Mouse (Mus musculus) CH12.LX (cell line): ENCODE measurements around the gene Gm42742.

Experiments
- CTCF ChIP-seq, 2 experiments: IDR thresholded peaks in 1 of 2; conservative IDR thresholded peaks in 1 of 2; 2 replicates each; pipeline ENCODE4 v1.5.1; 2011 to 2012; ENCODE audit warnings: low read depth in 2 of 2, low read length in 2 of 2, improper control_type of control experiment in 1 of 2, inconsistent platforms in 1 of 2, mild to moderate bottlenecking in 1 of 2, moderate library complexity in 1 of 2
- EP300 ChIP-seq: IDR thresholded peaks from 2 replicates; pipeline ENCODE4 v1.6.1; 2011; ENCODE audit warnings: low read length, improper control_type of control experiment
- GABPA ChIP-seq: IDR thresholded peaks from 2 replicates; pipeline ENCODE4 v1.6.1; 2012; ENCODE audit warnings: low read depth, low read length, improper control_type of control experiment, inconsistent platforms; ENCODE audit not compliant: insufficient replicate concordance
- HCFC1 ChIP-seq: IDR thresholded peaks from 2 replicates; pipeline ENCODE4 v1.6.1; 2012; ENCODE audit warnings: low read depth, mild to moderate bottlenecking, inconsistent platforms, low read length, improper control_type of control experiment
- JUND ChIP-seq: conservative IDR thresholded peaks from 2 replicates; pipeline ENCODE4 v1.6.1; 2011; ENCODE audit warnings: low read depth, low read length, improper control_type of control experiment
- KAT2A ChIP-seq: IDR thresholded peaks from 2 replicates; pipeline ENCODE4 v1.6.1; 2012; ENCODE audit warnings: low read length, improper control_type of control experiment, inconsistent platforms; ENCODE audit not compliant: insufficient replicate concordance
- MEF2A ChIP-seq: IDR thresholded peaks from 2 replicates; pipeline ENCODE4 v1.6.1; 2014; ENCODE audit warnings: low read depth, mild to moderate bottlenecking, inconsistent platforms, low read length, improper control_type of control experiment, borderline replicate concordance
- MYC ChIP-seq: IDR thresholded peaks from 2 replicates; pipeline ENCODE4 v1.6.1; 2011; ENCODE audit warnings: low read depth, mild to moderate bottlenecking, improper control_type of control experiment, low read length
- NELFE ChIP-seq: IDR thresholded peaks from 2 replicates; pipeline ENCODE4 v1.6.1; 2011; ENCODE audit warnings: low read depth, low read length, improper control_type of control experiment
- POLR2A ChIP-seq: IDR thresholded peaks from 2 replicates; pipeline ENCODE4 v1.6.1; 2011; ENCODE audit warnings: low read depth, mild to moderate bottlenecking, improper control_type of control experiment, low read length
- TBP ChIP-seq: conservative IDR thresholded peaks from 2 replicates; pipeline ENCODE4 v1.6.1; 2011; ENCODE audit warnings: low read depth, low read length, improper control_type of control experiment
- USF2 ChIP-seq: conservative IDR thresholded peaks from 2 replicates; pipeline ENCODE4 v1.6.1; 2011; ENCODE audit warnings: low read depth, low read length, improper control_type of control experiment
- ZC3H11A ChIP-seq: IDR thresholded peaks from 2 replicates; pipeline ENCODE4 v1.6.1; 2012; ENCODE audit warnings: low read depth, mild to moderate bottlenecking, inconsistent platforms, low read length, improper control_type of control experiment

DNA sequence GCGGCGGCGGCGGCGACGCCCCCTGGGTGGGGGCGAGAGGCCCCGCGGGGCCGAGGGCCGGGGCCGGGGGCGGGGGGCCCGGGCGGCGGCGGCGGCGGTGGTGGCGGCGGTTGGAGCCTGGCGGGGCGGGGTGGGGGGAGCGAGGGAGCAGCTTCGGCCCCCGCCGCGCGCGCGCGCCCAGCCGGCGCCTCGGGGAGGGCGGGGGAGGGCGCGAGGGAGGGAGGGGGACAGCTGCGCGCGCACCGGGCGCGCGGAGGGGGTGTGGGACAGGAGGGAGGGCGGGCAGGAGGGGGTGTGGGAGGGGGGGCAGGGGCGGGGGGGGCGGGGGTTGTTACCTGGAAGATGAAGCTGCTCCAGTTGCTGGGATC, 5.7 kb upstream of the Gm42742 start:
- no peak for TF ChIP-seq HCFC1
- TF ChIP-seq ZC3H11A, result no peak
- TF ChIP-seq TBP, result no peak
- TF ChIP-seq CTCF (conservative IDR thresholded peaks at IDR 0.05 in 1 of 2, IDR thresholded peaks at IDR 0.05 in 1 of 2; ENCODE audit: low read depth in 2 of 2, low read length in 2 of 2), result no peak
- no peak for TF ChIP-seq USF2
- no peak for TF ChIP-seq MYC
- no peak for TF ChIP-seq POLR2A
- no peak for TF ChIP-seq GABPA
- no peak for TF ChIP-seq NELFE
- no peak for TF ChIP-seq EP300
- TF ChIP-seq JUND, result no peak
- TF ChIP-seq KAT2A, result no peak
- no peak for TF ChIP-seq MEF2A
